Mouse (Mus musculus): ENCODE data around the gene Phldb1.

- TF ChIP-seq POLR2A (IDR thresholded peaks at IDR 0.05; ENCODE audit: low read depth, low read length) (no peak), CTCF (IDR thresholded peaks at IDR 0.05; ENCODE audit: extremely low read depth, insufficient read depth, insufficient read length, insufficient replicate concordance) (no peak)
These were observed 56.6 kb downstream of the Phldb1 start for GRCm38 (mm10) chr9:44678288-44678871.
